Mouse (Mus musculus): ENCODE data around the gene B3galt4. TPM values are rescaled to one million over a fixed set of nuclear protein-coding genes. Genes with fewer than 3 reads are reported as not detected.
"Not testable (repeated sequence)": the region's sequence is repeated elsewhere in the genome, so short reads cannot be mapped to it uniquely, and the experiment has no call there.

Gene B3galt4
- polyA plus RNA-seq (2016; fragmentation: Nextera tagmentation; extraction: Ambion mirVana): 7.2 and 7.4 TPM in 2 replicates

- Histone ChIP-seq H3K4me3 (peak within 1 kb of the TSS; percentile 55), H3K27ac (ENCODE audit: poor library complexity, severe bottlenecking) (peak within 1 kb of the TSS; percentile 88), H3K4me2 (peak within 1 kb of the TSS; percentile 91), H3K27me3 (replicated peaks) (no peaks in the 10 kb centered on the region), H3K36me3 (peaks cover 57% of the 10 kb centered on the region), H3K9me3 (replicated peaks) (no peaks in the 10 kb centered on the region), H3K9ac (peak within 1 kb of the TSS; percentile 71), H3K4me1 (replicated peaks) (peaks cover 51% of the 10 kb centered on the region)
- ATAC-seq (ENCODE audit: insufficient number of reproducible peaks, low FRiP score): peak; percentile 71
- under 1% methylated on average over 45 of the region's 45 CpGs for WGBS
Observed at GRCm38 (mm10) chr17:33951021-33951946, at the start of gene B3galt4. Gene B3galt4, minus strand, starts transcription at chr17:33951488.

DNA sequence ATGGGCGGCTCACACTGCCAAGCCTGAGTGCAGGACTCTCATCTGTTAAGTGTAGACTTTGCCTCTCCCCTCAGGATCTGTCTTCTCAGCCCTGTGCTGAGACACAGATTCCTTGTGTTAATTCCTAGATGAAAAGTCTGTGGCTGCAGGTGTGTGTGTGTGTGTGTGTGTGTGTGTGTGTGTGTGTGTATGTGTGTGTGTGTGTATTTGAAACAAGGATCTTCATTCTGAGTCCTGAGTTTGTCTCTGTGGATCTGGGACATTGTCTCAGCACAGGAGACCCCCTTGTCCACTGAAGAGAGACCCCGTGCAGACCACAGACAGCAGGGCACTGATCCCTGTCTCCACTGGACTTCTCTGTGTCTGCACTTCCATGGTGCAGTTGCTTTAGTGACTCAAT is 49.5 kb upstream of the B3galt4 start:
- not testable (repeated sequence) for H3K27ac ChIP-seq (ENCODE audit: poor library complexity, severe bottlenecking); H3K36me3 ChIP-seq; H3K9me3 ChIP-seq (replicated peaks); ATAC-seq (ENCODE audit: insufficient number of reproducible peaks, low FRiP score); H3K9ac ChIP-seq
- H3K4me1 ChIP-seq (replicated peaks): peaks cover 12% of the 10 kb centered on the region
- H3K4me3 ChIP-seq: peak overlapping the region; percentile 77; the same call in 1 of the 2 replicates
- 43% methylated on average over 2 of the region's 2 CpGs for WGBS
- peaks cover 67% of the 10 kb centered on the region for H3K27me3 ChIP-seq (replicated peaks)
- H3K4me2 ChIP-seq: peak overlapping the region; percentile 100; the same call in 1 of the 2 replicates

- Histone ChIP-seq H3K9ac (peak within 1 kb of the TSS; percentile 72), H3K27ac (ENCODE audit: poor library complexity, severe bottlenecking) (no peak within 1 kb of the TSS), H3K4me2 (peak within 1 kb of the TSS; percentile 100), H3K4me3 (peak within 1 kb of the TSS; percentile 77), H3K4me1 (replicated peaks) (peaks cover 12% of the 10 kb centered on the region), H3K36me3 (no peaks in the 10 kb centered on the region), H3K9me3 (replicated peaks) (no peaks in the 10 kb centered on the region), H3K27me3 (replicated peaks) (peaks cover 67% of the 10 kb centered on the region)
- ATAC-seq (ENCODE audit: insufficient number of reproducible peaks, low FRiP score): peak; percentile 82
- WGBS: under 1% methylated on average over 28 of the region's 30 CpGs
Observed at GRCm38 (mm10) chr17:34000150-34000537, 48.9 kb upstream of the B3galt4 start, which contains the start of gene H2-K1. Gene H2-K1, minus strand, starts transcription at chr17:34000347.

DNA sequence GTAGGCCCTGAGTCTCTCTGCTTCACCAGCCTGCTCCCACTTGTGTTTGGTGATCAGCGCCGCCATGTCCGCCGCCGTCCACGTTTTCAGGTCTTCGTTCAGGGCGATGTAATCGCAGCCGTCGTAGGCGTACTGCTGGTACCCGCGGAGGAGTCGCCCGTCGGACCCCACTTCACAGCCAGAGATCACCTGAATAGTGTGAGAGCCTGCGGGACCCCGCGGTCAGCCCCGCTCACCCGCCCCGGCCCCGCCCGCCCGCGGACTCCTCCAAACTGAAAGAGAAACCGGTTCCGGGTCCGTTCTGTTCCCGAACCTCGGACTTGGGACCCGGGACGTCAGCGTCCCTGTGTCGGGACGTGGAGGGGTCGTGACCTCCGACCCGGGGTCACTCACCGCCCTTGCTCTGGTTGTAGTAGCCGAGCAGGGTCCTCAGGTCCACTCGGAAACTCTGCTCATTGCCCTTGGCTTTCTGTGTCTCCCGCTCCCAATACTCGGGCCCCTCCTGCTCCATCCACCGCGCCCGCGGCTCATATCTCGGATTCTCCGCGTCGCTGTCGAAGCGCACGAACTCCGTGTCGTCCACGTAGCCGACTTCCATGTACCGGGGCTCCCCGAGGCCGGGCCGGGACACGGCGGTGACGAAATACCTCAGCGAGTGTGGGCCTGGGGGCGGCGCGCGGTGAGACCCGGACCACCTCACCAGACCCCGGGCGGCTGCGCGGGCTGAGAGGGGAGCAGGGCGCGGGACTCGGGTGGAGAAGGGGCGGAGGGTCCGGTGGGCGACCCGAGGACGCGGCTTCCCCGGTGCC is 48.3 kb upstream of the B3galt4 start:
- Histone ChIP-seq H3K4me3 (peak overlapping the region; percentile 77), H3K36me3 (no peaks in the 10 kb centered on the region), H3K4me2 (peak overlapping the region; percentile 100), H3K9me3 (replicated peaks) (no peaks in the 10 kb centered on the region; the same call in 1 of the 2 replicates), H3K4me1 (replicated peaks) (peaks cover 12% of the 10 kb centered on the region), H3K9ac (peak overlapping the region; percentile 72), H3K27ac (ENCODE audit: poor library complexity, severe bottlenecking) (no peak overlapping the region), H3K27me3 (replicated peaks) (peaks cover 67% of the 10 kb centered on the region)
- WGBS: 2% methylated on average over 87 of the region's 87 CpGs
- ATAC-seq (ENCODE audit: insufficient number of reproducible peaks, low FRiP score): peak; percentile 56

- Histone ChIP-seq H3K4me1 (replicated peaks) (peaks cover 12% of the 10 kb centered on the region), H3K27me3 (replicated peaks) (peaks cover 67% of the 10 kb centered on the region)
- H3K9me3 ChIP-seq (replicated peaks); H3K4me2 ChIP-seq; H3K9ac ChIP-seq; H3K4me3 ChIP-seq; H3K36me3 ChIP-seq; ATAC-seq (ENCODE audit: insufficient number of reproducible peaks, low FRiP score); H3K27ac ChIP-seq (ENCODE audit: poor library complexity, severe bottlenecking): not testable (repeated sequence)
- 45% methylated on average over 5 of the region's 5 CpGs for WGBS
Observed at GRCm38 (mm10) chr17:33998697-33999096, 47.4 kb upstream of the B3galt4 start.

GRCm38 (mm10) chr17:33997025-33997424 is 45.7 kb upstream of the B3galt4 start:
- Histone ChIP-seq H3K4me1 (replicated peaks) (peaks cover 12% of the 10 kb centered on the region), H3K27me3 (replicated peaks) (peaks cover 62% of the 10 kb centered on the region)
- not testable (repeated sequence) for H3K4me3 ChIP-seq; ATAC-seq (ENCODE audit: insufficient number of reproducible peaks, low FRiP score); H3K9me3 ChIP-seq (replicated peaks); H3K27ac ChIP-seq (ENCODE audit: poor library complexity, severe bottlenecking); H3K9ac ChIP-seq; H3K4me2 ChIP-seq; H3K36me3 ChIP-seq
- WGBS: 92% methylated on average over 2 of the region's 2 CpGs

- no peak overlapping the region for H3K27ac ChIP-seq (ENCODE audit: poor library complexity, severe bottlenecking)
- H3K36me3 ChIP-seq: no peaks in the 10 kb centered on the region
- WGBS: 39% methylated on average over 3 of the region's 3 CpGs
Observed at GRCm38 (mm10) chr17:33995651-33996050, 44.4 kb upstream of the B3galt4 start.

DNA sequence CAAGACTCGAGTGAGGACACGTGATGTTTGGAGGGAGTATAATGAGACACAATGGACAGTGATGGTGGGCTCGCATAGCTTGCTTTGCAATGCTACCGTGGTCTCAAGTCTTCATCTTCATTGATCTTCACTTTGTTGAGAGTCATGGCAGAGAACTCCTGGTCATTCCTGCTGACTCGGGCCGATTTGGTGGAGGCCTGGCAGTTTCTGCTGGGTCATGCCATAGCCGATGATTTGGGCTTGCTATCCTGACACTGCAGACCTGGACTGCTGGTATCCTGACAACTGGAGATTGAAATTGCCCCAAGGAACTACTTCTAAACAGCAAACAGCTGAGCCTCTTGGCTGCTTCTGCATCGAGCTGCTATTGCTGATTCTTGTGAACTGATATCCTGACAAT is 43.7 kb upstream of the B3galt4 start:
- WGBS: 78% methylated on average over 8 of the region's 8 CpGs
- Histone ChIP-seq H3K9me3 (replicated peaks) (no peaks in the 10 kb centered on the region; the same call in 1 of the 2 replicates), H3K4me3 (no peak overlapping the region), H3K9ac (no peak overlapping the region), H3K4me1 (replicated peaks) (peaks cover 6% of the 10 kb centered on the region), H3K27ac (ENCODE audit: poor library complexity, severe bottlenecking) (no peak overlapping the region), H3K4me2 (no peak overlapping the region), H3K36me3 (no peaks in the 10 kb centered on the region), H3K27me3 (replicated peaks) (peaks cover 44% of the 10 kb centered on the region)
- no peak for ATAC-seq (ENCODE audit: insufficient number of reproducible peaks, low FRiP score)

More at GRCm38 (mm10) chr17:33995651-33996050, 44.4 kb upstream of the B3galt4 start:
- no peaks in the 10 kb centered on the region; the same call in 1 of the 2 replicates for H3K9me3 ChIP-seq (replicated peaks)
- peaks cover 51% of the 10 kb centered on the region for H3K27me3 ChIP-seq (replicated peaks)
- peaks cover 12% of the 10 kb centered on the region for H3K4me1 ChIP-seq (replicated peaks)
- no peak for ATAC-seq (ENCODE audit: insufficient number of reproducible peaks, low FRiP score)
- no peak overlapping the region for H3K4me3 ChIP-seq
- H3K4me2 ChIP-seq: no peak overlapping the region
- H3K9ac ChIP-seq: no peak overlapping the region

DNA sequence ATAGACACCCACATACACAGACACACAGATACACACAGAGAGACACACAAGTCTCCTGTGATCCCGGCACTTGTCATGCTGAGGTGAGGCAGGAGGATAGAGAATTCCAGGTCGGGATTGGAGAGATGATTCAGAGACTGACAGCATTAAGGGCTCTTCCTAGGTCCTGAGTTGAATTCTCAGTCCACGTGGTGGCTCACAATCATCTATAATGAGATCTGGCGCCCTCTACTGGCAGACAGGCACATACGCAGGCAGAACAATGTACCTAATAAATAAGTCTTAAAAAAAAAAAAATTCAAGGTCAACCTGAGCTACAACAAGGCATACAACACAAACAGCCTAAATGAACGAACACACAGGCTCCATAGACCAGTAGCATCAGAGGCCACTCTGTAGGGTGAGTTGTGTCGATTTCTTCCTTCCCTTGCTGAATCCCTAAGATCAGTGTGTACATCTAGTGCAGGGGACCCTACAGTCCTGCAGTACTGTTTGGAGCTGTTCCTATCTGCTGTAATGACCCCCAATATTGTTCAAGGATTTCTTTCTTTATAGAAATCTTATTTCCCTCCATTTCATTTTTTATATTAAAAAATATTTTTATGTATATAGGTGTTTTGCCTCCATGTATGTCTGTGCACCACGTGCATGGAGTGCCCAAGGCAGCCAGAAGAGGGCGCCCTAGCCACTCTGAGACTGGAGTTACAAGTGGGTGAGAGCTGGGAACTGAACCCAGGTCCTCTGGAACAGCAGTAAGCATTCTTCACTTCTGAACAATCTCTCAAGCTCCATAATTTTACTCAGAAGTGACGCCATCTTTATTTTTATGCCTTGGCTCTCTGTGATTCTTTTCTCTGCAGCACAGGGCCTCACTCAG is 40.7 kb upstream of the B3galt4 start:
- Histone ChIP-seq H3K9ac (no peak overlapping the region), H3K9me3 (replicated peaks) (no peaks in the 10 kb centered on the region; the same call in 1 of the 2 replicates), H3K4me2 (no peak overlapping the region), H3K27ac (ENCODE audit: poor library complexity, severe bottlenecking) (no peak overlapping the region), H3K4me1 (replicated peaks) (no peaks in the 10 kb centered on the region), H3K27me3 (replicated peaks) (peaks cover 28% of the 10 kb centered on the region), H3K4me3 (no peak overlapping the region), H3K36me3 (no peaks in the 10 kb centered on the region)
- 31% methylated on average over 10 of the region's 10 CpGs for WGBS
- no peak for ATAC-seq (ENCODE audit: insufficient number of reproducible peaks, low FRiP score)

DNA sequence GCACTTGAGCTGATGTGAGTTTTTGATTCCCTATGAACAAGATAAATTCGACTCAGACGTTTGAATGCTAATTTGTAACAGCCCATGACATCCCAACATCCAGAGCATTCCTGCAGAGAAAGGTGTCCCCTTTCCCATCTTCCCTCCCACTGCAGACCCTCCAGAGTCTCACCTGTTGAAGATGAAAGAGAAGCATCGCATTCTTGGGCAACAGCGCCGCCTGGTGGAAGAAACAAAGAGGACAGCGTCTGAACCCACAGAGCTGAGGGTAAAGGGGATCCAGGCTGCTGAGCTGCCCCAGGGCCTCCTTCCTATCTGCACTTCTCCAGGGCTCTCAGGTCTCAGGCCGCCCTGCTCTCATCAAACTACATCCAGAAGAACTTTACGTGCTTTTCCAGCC is 30.8 kb upstream of the B3galt4 start:
- Histone ChIP-seq H3K4me3 (peak overlapping the region; percentile 59; the same call in 1 of the 2 replicates), H3K4me2 (peak overlapping the region; percentile 84)
- WGBS: 8% methylated on average over 8 of the region's 8 CpGs

More for the DNA sequence above, 30.8 kb upstream of the B3galt4 start:
- peaks cover 22% of the 10 kb centered on the region for H3K4me1 ChIP-seq (replicated peaks)
- not testable (repeated sequence) for H3K36me3 ChIP-seq; H3K9me3 ChIP-seq (replicated peaks); H3K9ac ChIP-seq; ATAC-seq (ENCODE audit: insufficient number of reproducible peaks, low FRiP score); H3K27ac ChIP-seq (ENCODE audit: poor library complexity, severe bottlenecking)
- H3K27me3 ChIP-seq (replicated peaks): peaks cover 35% of the 10 kb centered on the region
